Mouse (Mus musculus) stomach, embryonic 14.5 days (tissue): ENCODE data around the gene Agtrap. TPM values are rescaled to one million over a fixed set of nuclear protein-coding genes. Genes with fewer than 3 reads are reported as not detected.
A peak's percentile ranks its signal among the peaks of the same experiment; 100 is the strongest.

Source experiments
- ATAC-seq: fragments of 200-750 bp; cut with Nextera tagmentation; 2 replicates; pipeline ENCODE4 v1.8.0; 2017; ENCODE audit warnings: low read depth, moderate TSS enrichment; ENCODE audit not compliant: insufficient number of reproducible peaks, insufficient read depth, low FRiP score
- H3K27ac ChIP-seq: fragments of 300-500 bp; sonication (generic); 2 replicates; pipeline ENCODE4 v1.5.1; 2014; ENCODE audit warnings: mild to moderate bottlenecking, low read length, moderate library complexity, mixed read lengths
- H3K27me3 ChIP-seq: fragments of 300-500 bp; sonication (generic); 2 replicates; pipeline ENCODE4 v1.6.1; 2014; ENCODE audit warnings: low read length, control low read depth, mixed read lengths; ENCODE audit not compliant: control insufficient read depth, insufficient read depth
- H3K36me3 ChIP-seq: fragments of 300-500 bp; sonication (generic); 2 replicates; pipeline ENCODE4 v1.6.1; 2014; ENCODE audit warnings: mild to moderate bottlenecking, control low read depth, low read length, moderate library complexity, mixed read lengths; ENCODE audit not compliant: control insufficient read depth, insufficient read depth
- H3K4me1 ChIP-seq: fragments of 300-500 bp; sonication (generic); 2 replicates; pipeline ENCODE4 v1.6.1; 2014; ENCODE audit warnings: low read length, control low read depth, mixed read lengths; ENCODE audit not compliant: control insufficient read depth, insufficient read depth
- H3K4me2 ChIP-seq: fragments of 300-500 bp; sonication (generic); replicated peaks from 2 replicates; pipeline ENCODE4 v1.6.1; 2014; ENCODE audit warnings: low read depth, low read length, control low read depth
- H3K4me3 ChIP-seq: fragments of 300-500 bp; sonication (generic); 2 replicates; pipeline ENCODE4 v1.5.1; 2014; ENCODE audit warnings: low read depth, low read length, control low read depth
- H3K9ac ChIP-seq: fragments of 300-500 bp; sonication (generic); replicated peaks from 2 replicates; pipeline ENCODE4 v1.6.1; 2014; ENCODE audit warnings: low read depth, mild to moderate bottlenecking, control low read depth, low read length, moderate library complexity, mixed read lengths
- H3K9me3 ChIP-seq: fragments of 300-500 bp; sonication (generic); 2 replicates; pipeline ENCODE4 v1.6.1; 2016; ENCODE audit warnings: low read depth, low read length, control low read depth; ENCODE audit not compliant: control insufficient read depth
- WGBS: fragments of 180-500 bp; shearing (Covaris S2); extraction: QIAGEN DNeasy Blood & Tissue Kit; methylation state at CpG from one replicate; pipeline ENCODE4 v1.1.7; 2014; 5-methylcytosine and 5-hydroxymethylcytosine counted together
- polyA plus RNA-seq: library from polyadenylated mRNA; unstranded; fragments of >200 nt; fragmentation: Nextera tagmentation; extraction: Ambion mirVana; gene quantifications from 2 replicates; pipeline ENCODE4 v1.2.1, GENCODE M21; 2014

Agtrap gene
- polyA plus RNA-seq, 1 experiment from 2014 or later, result 13.3 TPM

DNA sequence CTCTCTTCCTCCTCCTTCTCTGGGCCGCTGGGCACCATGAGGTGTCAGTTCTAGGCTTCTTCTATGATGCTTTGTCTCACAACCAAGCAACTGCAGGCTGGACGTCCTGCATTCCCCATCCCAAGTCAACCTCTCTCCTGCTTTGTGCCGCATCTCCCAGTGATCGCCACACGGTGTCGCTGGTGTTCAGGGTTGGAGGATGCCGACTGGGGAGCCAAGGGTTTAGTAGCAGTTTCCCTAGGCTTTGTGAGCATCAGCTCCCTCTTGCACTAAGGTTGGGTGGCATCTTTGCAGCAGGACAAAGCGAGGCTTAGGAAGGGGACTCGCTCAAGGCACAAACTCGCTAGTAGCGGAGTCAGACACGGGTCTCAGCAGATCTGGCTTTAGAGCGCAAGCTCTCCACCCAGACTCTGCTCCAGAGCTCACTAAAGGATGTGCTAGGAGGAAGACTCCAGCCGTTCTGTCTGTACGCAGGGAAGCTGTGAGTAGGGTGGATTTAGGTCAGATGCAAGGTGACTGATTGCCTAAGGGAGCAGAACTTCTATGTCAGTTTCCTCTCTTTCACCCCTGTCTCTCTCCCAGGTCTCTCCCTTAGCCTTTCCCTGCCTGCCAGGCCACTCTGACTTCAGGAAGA lies 27.0 kb upstream of the Agtrap start:
- H3K9me3 ChIP-seq, result no peaks in the 10 kb centered on the region
- no peak overlapping the region for H3K4me3 ChIP-seq
- H3K9ac ChIP-seq, result no peak overlapping the region
- H3K4me1 ChIP-seq, result no peaks in the 10 kb centered on the region
- H3K27ac ChIP-seq, result no peak overlapping the region
- no peaks in the 10 kb centered on the region for H3K27me3 ChIP-seq
- 0 out of 2 replicates have a peak overlapping the region, but pooled peaks have one; percentile 10 for H3K4me2 ChIP-seq
- 3% methylated on average over 15 of the region's 15 CpGs for WGBS
- ATAC-seq, result peak; percentile 64; the same call in 1 of the 2 replicates
- H3K36me3 ChIP-seq, result no peaks in the 10 kb centered on the region

DNA sequence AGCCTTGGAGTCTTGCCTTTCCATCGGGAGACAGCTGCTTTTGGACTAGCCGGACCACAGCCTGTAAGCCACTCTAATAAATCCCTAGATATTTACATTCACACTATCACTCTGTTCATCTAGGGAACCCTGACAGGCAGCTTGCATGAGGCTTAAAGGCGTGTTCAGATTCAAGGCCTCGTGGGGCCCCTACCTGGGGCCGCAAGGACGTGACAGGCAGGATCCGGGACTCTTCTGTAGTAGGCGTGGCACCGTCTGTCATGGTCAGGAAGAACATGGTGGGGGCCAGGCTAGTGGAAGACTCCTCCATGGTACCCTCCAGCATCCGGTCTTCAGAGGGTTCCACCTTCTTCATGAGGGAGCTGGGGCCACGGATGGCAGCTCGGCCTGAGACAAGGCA lies 24.7 kb upstream of the Agtrap start:
- WGBS, result 71% methylated on average over 12 of the region's 12 CpGs
- Histone ChIP-seq H3K4me1 (no peaks in the 10 kb centered on the region; the same call in 1 of the 2 replicates), H3K4me2 (no peak overlapping the region), H3K9ac (no peak overlapping the region), H3K27ac (no peak overlapping the region), H3K4me3 (no peak overlapping the region), H3K9me3 (no peaks in the 10 kb centered on the region), H3K27me3 (no peaks in the 10 kb centered on the region), H3K36me3 (no peaks in the 10 kb centered on the region)
- ATAC-seq, result no peak

GRCm38 (mm10) chr4:148109215-148109614 lies 21.4 kb upstream of the Agtrap start:
- Histone ChIP-seq H3K9ac (no peak overlapping the region), H3K36me3 (no peaks in the 10 kb centered on the region), H3K27ac (no peak overlapping the region), H3K4me2 (no peak overlapping the region), H3K4me3 (no peak overlapping the region), H3K4me1 (no peaks in the 10 kb centered on the region; the same call in 1 of the 2 replicates), H3K9me3 (no peaks in the 10 kb centered on the region), H3K27me3 (no peaks in the 10 kb centered on the region)
- 64% methylated on average over 5 of the region's 5 CpGs for WGBS
- ATAC-seq, result no peak

DNA sequence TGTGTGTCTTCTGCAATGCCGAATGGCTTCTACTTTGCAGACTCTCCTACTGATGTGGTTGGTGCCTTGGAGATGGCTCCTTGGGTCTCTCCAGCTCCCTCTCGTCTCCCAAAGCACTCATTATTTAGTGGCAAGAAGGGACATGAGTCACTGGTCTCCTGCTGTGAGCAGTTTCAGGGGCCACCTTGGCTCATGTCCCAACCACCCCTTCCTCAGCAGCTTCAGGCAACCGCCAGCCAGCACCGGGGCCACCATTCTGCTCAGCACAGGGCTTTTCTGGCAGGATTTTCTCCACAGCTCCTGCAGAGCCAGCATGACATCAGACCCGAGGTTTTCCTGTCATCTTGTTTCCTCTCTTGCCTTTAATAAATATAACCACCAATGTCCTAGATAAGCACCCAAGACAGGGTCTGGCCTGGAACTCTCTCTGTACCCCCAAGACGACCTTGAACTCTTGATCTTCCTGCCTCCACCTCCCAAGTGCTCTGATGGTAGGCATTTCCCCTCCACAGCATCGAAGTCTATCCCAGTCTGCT lies 20.8 kb upstream of the Agtrap start:
- Histone ChIP-seq H3K36me3 (no peaks in the 10 kb centered on the region), H3K4me2 (no peak overlapping the region), H3K9ac (no peak overlapping the region), H3K27ac (no peak overlapping the region), H3K4me3 (no peak overlapping the region), H3K9me3 (no peaks in the 10 kb centered on the region), H3K4me1 (no peaks in the 10 kb centered on the region; the same call in 1 of the 2 replicates), H3K27me3 (no peaks in the 10 kb centered on the region)
- 52% methylated on average over 7 of the region's 7 CpGs for WGBS
- no peak for ATAC-seq

GRCm38 (mm10) chr4:148107621-148108291 lies 19.9 kb upstream of the Agtrap start:
- H3K27ac ChIP-seq, result no peak overlapping the region
- H3K9me3 ChIP-seq, result no peaks in the 10 kb centered on the region
- ATAC-seq, result peak; percentile 50; the same call in 1 of the 2 replicates
- no peak overlapping the region for H3K4me2 ChIP-seq
- no peaks in the 10 kb centered on the region for H3K27me3 ChIP-seq
- no peaks in the 10 kb centered on the region for H3K36me3 ChIP-seq
- no peaks in the 10 kb centered on the region; the same call in 1 of the 2 replicates for H3K4me1 ChIP-seq
- 23% methylated on average over 22 of the region's 22 CpGs for WGBS
- no peak overlapping the region for H3K4me3 ChIP-seq
- H3K9ac ChIP-seq, result no peak overlapping the region

GRCm38 (mm10) chr4:148104146-148104545 lies 16.3 kb upstream of the Agtrap start:
- Histone ChIP-seq H3K9ac (no peak overlapping the region), H3K4me2 (no peak overlapping the region), H3K36me3 (no peaks in the 10 kb centered on the region), H3K27ac (no peak overlapping the region), H3K9me3 (no peaks in the 10 kb centered on the region), H3K4me3 (no peak overlapping the region), H3K4me1 (no peaks in the 10 kb centered on the region; the same call in 1 of the 2 replicates), H3K27me3 (no peaks in the 10 kb centered on the region)
- 87% methylated on average over 3 of the region's 3 CpGs for WGBS
- ATAC-seq, result no peak

- Histone ChIP-seq H3K4me3 (0 out of 2 replicates have a peak overlapping the region, but pooled peaks have one; percentile 7), H3K27ac (no peak overlapping the region), H3K9me3 (no peaks in the 10 kb centered on the region), H3K9ac (no peak overlapping the region), H3K27me3 (no peaks in the 10 kb centered on the region), H3K4me1 (no peaks in the 10 kb centered on the region), H3K36me3 (no peaks in the 10 kb centered on the region), H3K4me2 (peak overlapping the region; percentile 37)
- 16% methylated on average over 29 of the region's 29 CpGs for WGBS
- ATAC-seq, result peak; percentile 60
Measured at GRCm38 (mm10) chr4:148101801-148102527, 14.1 kb upstream of the Agtrap start.

DNA sequence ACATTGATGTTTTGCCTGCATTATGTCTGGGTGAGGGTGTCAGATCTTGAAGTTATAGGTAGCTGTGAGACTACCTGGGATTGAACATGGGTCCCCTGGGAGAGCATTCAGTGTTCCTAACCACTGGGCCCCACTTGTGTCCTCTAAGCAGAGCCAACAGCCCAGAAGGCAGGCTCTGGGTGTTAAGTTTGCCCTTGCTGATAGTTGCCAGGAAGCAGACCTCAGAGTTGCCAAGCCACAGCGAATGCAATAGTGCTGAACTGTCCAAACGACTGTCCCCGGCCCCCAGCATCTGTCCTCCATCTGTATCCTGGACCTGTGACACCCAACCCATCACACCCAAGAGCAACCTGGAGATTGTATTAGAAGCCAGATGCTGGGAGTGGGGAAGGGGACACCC lies 10.8 kb upstream of the Agtrap start:
- Histone ChIP-seq H3K9me3 (no peaks in the 10 kb centered on the region), H3K27ac (no peak overlapping the region), H3K4me1 (no peaks in the 10 kb centered on the region), H3K4me3 (no peak overlapping the region), H3K4me2 (no peak overlapping the region), H3K27me3 (no peaks in the 10 kb centered on the region), H3K9ac (no peak overlapping the region), H3K36me3 (no peaks in the 10 kb centered on the region)
- no peak for ATAC-seq
- 66% methylated on average over 3 of the region's 3 CpGs for WGBS
